Mouse (Mus musculus) megakaryocyte, embryonic 14.5 days (primary cell): Measurements from ENCODE around the gene Rps27l. TPM values are rescaled to one million over a fixed set of nuclear protein-coding genes. Genes with fewer than 3 reads are reported as not detected.

Experiments
- H3K27me3 ChIP-seq: replicated peaks from 2 replicates; pipeline ENCODE3; 2012; ENCODE audit warnings: inconsistent platforms
- H3K36me3 ChIP-seq: replicated peaks from 2 replicates; pipeline ENCODE3; 2012; ENCODE audit warnings: low read length, inconsistent platforms, mixed read lengths
- H3K4me1 ChIP-seq: 2 replicates; pipeline ENCODE4 v1.6.1; 2012; ENCODE audit warnings: inconsistent platforms
- H3K4me3 ChIP-seq: replicated peaks from 2 replicates; pipeline ENCODE3; 2012; ENCODE audit warnings: moderate library complexity, mild to moderate bottlenecking, inconsistent platforms
- H3K9me3 ChIP-seq: 2 replicates; pipeline ENCODE4 v1.6.1; 2012; ENCODE audit warnings: inconsistent platforms
- FLI1 ChIP-seq: IDR thresholded peaks from 2 replicates; pipeline ENCODE4 v1.6.1; 2012; ENCODE audit warnings: low read length, inconsistent platforms, mixed read lengths
- GATA1 ChIP-seq: IDR thresholded peaks from 3 replicates; pipeline ENCODE4 v1.6.1; 2012; ENCODE audit warnings: mixed read lengths, low read length, inconsistent platforms, borderline replicate concordance
- polyA plus RNA-seq: library from polyadenylated mRNA; stranded (reverse); fragments of >175 nt; gene quantifications from 2 replicates; pipeline ENCODE4 v1.2.3, GENCODE M21; 2012; ENCODE audit warnings: low replicate concordance; ENCODE audit not compliant: insufficient read depth

Gene Rps27l
- polyA plus RNA-seq, 1 experiment = 219 TPM

- Histone ChIP-seq H3K27me3 (no peaks in the 10 kb centered on the region), H3K9me3 (no peaks in the 10 kb centered on the region), H3K36me3 (peaks cover 8% of the 10 kb centered on the region), H3K4me1 (peaks cover 52% of the 10 kb centered on the region), H3K4me3 (no peak overlapping the region)
- TF ChIP-seq GATA1 = no peak
- TF ChIP-seq FLI1 = no peak
Measured at GRCm38 (mm10) chr9:66977982-66978381, 32.1 kb downstream of the Rps27l start.

- Histone ChIP-seq H3K4me3 (no peak overlapping the region), H3K4me1 (peaks cover 52% of the 10 kb centered on the region), H3K9me3 (no peaks in the 10 kb centered on the region), H3K36me3 (peaks cover 4% of the 10 kb centered on the region), H3K27me3 (no peaks in the 10 kb centered on the region)
- TF ChIP-seq GATA1 = no peak
- no peak for TF ChIP-seq FLI1
Measured at GRCm38 (mm10) chr9:66978468-66978867, 32.6 kb downstream of the Rps27l start.

- Histone ChIP-seq H3K9me3 (no peaks in the 10 kb centered on the region), H3K36me3 (no peaks in the 10 kb centered on the region), H3K4me1 (peaks cover 62% of the 10 kb centered on the region), H3K4me3 (no peak overlapping the region), H3K27me3 (no peaks in the 10 kb centered on the region)
- TF ChIP-seq GATA1 (no peak), FLI1 (no peak)
Measured at GRCm38 (mm10) chr9:66980458-66980857, 34.6 kb downstream of the Rps27l start.

- Histone ChIP-seq H3K4me3 (no peak overlapping the region), H3K36me3 (no peaks in the 10 kb centered on the region), H3K4me1 (peaks cover 49% of the 10 kb centered on the region), H3K9me3 (no peaks in the 10 kb centered on the region), H3K27me3 (no peaks in the 10 kb centered on the region)
- no peak for TF ChIP-seq GATA1
Measured at GRCm38 (mm10) chr9:66982085-66982484, 36.2 kb downstream of the Rps27l start.

- Histone ChIP-seq H3K4me3 (no peak overlapping the region), H3K4me1 (peaks cover 47% of the 10 kb centered on the region), H3K9me3 (no peaks in the 10 kb centered on the region), H3K27me3 (no peaks in the 10 kb centered on the region), H3K36me3 (no peaks in the 10 kb centered on the region)
- TF ChIP-seq GATA1 (no peak), FLI1 (no peak)
Measured at GRCm38 (mm10) chr9:66985377-66985776, 39.5 kb downstream of the Rps27l start.

GRCm38 (mm10) chr9:66988198-66988887 lies 42.5 kb downstream of the Rps27l start:
- Histone ChIP-seq H3K27me3 (no peaks in the 10 kb centered on the region), H3K4me3 (no peak overlapping the region), H3K36me3 (peaks cover 9% of the 10 kb centered on the region), H3K9me3 (peaks cover 5% of the 10 kb centered on the region), H3K4me1 (peaks cover 72% of the 10 kb centered on the region)
- TF ChIP-seq FLI1 = no peak
- no peak for TF ChIP-seq GATA1

GRCm38 (mm10) chr9:66988888-66989414 lies 43.1 kb downstream of the Rps27l start:
- Histone ChIP-seq H3K4me3 (no peak overlapping the region), H3K36me3 (peaks cover 9% of the 10 kb centered on the region), H3K9me3 (peaks cover 5% of the 10 kb centered on the region), H3K27me3 (no peaks in the 10 kb centered on the region), H3K4me1 (peaks cover 70% of the 10 kb centered on the region)
- TF ChIP-seq FLI1 (no peak), GATA1 (no peak)

- Histone ChIP-seq H3K27me3 (no peaks in the 10 kb centered on the region), H3K36me3 (peaks cover 9% of the 10 kb centered on the region), H3K4me1 (peaks cover 67% of the 10 kb centered on the region), H3K4me3 (no peak overlapping the region), H3K9me3 (peaks cover 5% of the 10 kb centered on the region)
- TF ChIP-seq FLI1 (no peak), GATA1 (no peak)
Measured at GRCm38 (mm10) chr9:66989581-66989980, 43.7 kb downstream of the Rps27l start.

GRCm38 (mm10) chr9:66990046-66990445 lies 44.2 kb downstream of the Rps27l start:
- peaks cover 9% of the 10 kb centered on the region for H3K36me3 ChIP-seq
- H3K27me3 ChIP-seq = no peaks in the 10 kb centered on the region
- peaks cover 5% of the 10 kb centered on the region for H3K9me3 ChIP-seq
- peaks cover 65% of the 10 kb centered on the region for H3K4me1 ChIP-seq
- no peak overlapping the region for H3K4me3 ChIP-seq
- TF ChIP-seq FLI1 (no peak), GATA1 (no peak)

GRCm38 (mm10) chr9:66991021-66991749 lies 45.3 kb downstream of the Rps27l start:
- Histone ChIP-seq H3K36me3 (peaks cover 9% of the 10 kb centered on the region), H3K4me3 (peak overlapping the region; percentile 90), H3K9me3 (peaks cover 5% of the 10 kb centered on the region), H3K27me3 (no peaks in the 10 kb centered on the region), H3K4me1 (peaks cover 68% of the 10 kb centered on the region)
- TF ChIP-seq GATA1 = no peak
- TF ChIP-seq FLI1 = no peak
